Mouse (Mus musculus) CH12.LX (cell line): ENCODE measurements around the gene Scin. TPM values are rescaled to one million over a fixed set of nuclear protein-coding genes. Genes with fewer than 3 reads are reported as not detected.
A peak's percentile ranks its signal among the peaks of the same experiment; 100 is the strongest.

Experiments
- DNase-seq: peaks from one replicate; pipeline ENCODE4 v3.0.0-alpha.2; 2013; ENCODE audit errors: extremely low read depth
- H3K27ac ChIP-seq: 2 replicates; pipeline ENCODE4 v1.5.1; 2012; ENCODE audit warnings: low read depth, mild to moderate bottlenecking, control low read depth, moderate library complexity; ENCODE audit not compliant: insufficient read depth
- H3K27me3 ChIP-seq: replicated peaks from 2 replicates; pipeline ENCODE3; 2012; ENCODE audit warnings: inconsistent platforms
- H3K36me3 ChIP-seq, 2 experiments: replicated peaks in 1 of 2; 2 replicates each; pipeline versions ENCODE3 to v1.6.1; 2012; ENCODE audit warnings: inconsistent platforms in 1 of 2, low read length in 1 of 2, mild to moderate bottlenecking in 1 of 2, mixed read lengths in 1 of 2, moderate library complexity in 1 of 2; ENCODE audit not compliant: control insufficient read depth in 1 of 2, insufficient read depth in 1 of 2
- H3K4me1 ChIP-seq, 2 experiments: 2 replicates each; pipeline ENCODE4 v1.6.1; 2012; ENCODE audit warnings: inconsistent platforms in 1 of 2, moderate library complexity in 1 of 2; ENCODE audit not compliant: insufficient read depth in 2 of 2, control insufficient read depth in 1 of 2
- H3K4me2 ChIP-seq: 2 replicates; pipeline ENCODE4 v1.6.1; 2012; ENCODE audit warnings: low read depth, mild to moderate bottlenecking, control low read depth; ENCODE audit not compliant: poor library complexity, insufficient read depth, severe bottlenecking
- H3K4me3 ChIP-seq, 3 experiments: fragments of 150-350 bp in 1 of 3; sonication (generic) in 1 of 3; replicated peaks in 1 of 3; 2 replicates each; pipeline versions ENCODE3 to v1.5.1; 2011 to 2012; ENCODE audit warnings: low read depth in 2 of 3, low read length in 2 of 3, mild to moderate bottlenecking in 2 of 3, moderate library complexity in 2 of 3, control low read depth in 1 of 3, improper control_type of control experiment in 1 of 3, inconsistent platforms in 1 of 3, mixed read lengths in 1 of 3; ENCODE audit not compliant: poor library complexity in 1 of 3
- H3K79me2 ChIP-seq: replicated peaks from 2 replicates; pipeline ENCODE4 v1.6.1; 2012; ENCODE audit warnings: mild to moderate bottlenecking, moderate library complexity; ENCODE audit not compliant: control insufficient read depth, poor library complexity, insufficient read depth, severe bottlenecking; ENCODE audit errors: extremely low read depth
- H3K9ac ChIP-seq: 2 replicates; pipeline ENCODE4 v1.6.1; 2012; ENCODE audit warnings: low read depth, mild to moderate bottlenecking, control low read depth, moderate library complexity; ENCODE audit not compliant: insufficient read depth
- H3K9me3 ChIP-seq: replicated peaks from 2 replicates; pipeline ENCODE3; 2012; ENCODE audit warnings: low read length, inconsistent platforms, mixed read lengths
- CHD2 ChIP-seq: IDR thresholded peaks from 2 replicates; pipeline ENCODE4 v1.6.1; 2011; ENCODE audit warnings: low read length, improper control_type of control experiment
- E2F4 ChIP-seq: IDR thresholded peaks from 2 replicates; pipeline ENCODE4 v1.6.1; 2011; ENCODE audit warnings: low read depth, low read length, improper control_type of control experiment; ENCODE audit not compliant: insufficient replicate concordance
- ELF1 ChIP-seq: IDR thresholded peaks from 2 replicates; pipeline ENCODE4 v1.6.1; 2014; ENCODE audit warnings: low read depth, mild to moderate bottlenecking, inconsistent platforms, low read length, improper control_type of control experiment
- EP300 ChIP-seq: IDR thresholded peaks from 2 replicates; pipeline ENCODE4 v1.6.1; 2011; ENCODE audit warnings: low read length, improper control_type of control experiment
- ETS1 ChIP-seq: conservative IDR thresholded peaks from 2 replicates; pipeline ENCODE4 v1.6.1; 2012; ENCODE audit warnings: low read depth, mild to moderate bottlenecking, inconsistent platforms, low read length, improper control_type of control experiment, moderate library complexity
- HCFC1 ChIP-seq: IDR thresholded peaks from 2 replicates; pipeline ENCODE4 v1.6.1; 2012; ENCODE audit warnings: low read depth, mild to moderate bottlenecking, inconsistent platforms, low read length, improper control_type of control experiment
- IRF4 ChIP-seq: IDR thresholded peaks from 2 replicates; pipeline ENCODE4 v1.6.1; 2014; ENCODE audit warnings: low read depth, mild to moderate bottlenecking, inconsistent platforms, low read length, improper control_type of control experiment
- JUND ChIP-seq: conservative IDR thresholded peaks from 2 replicates; pipeline ENCODE4 v1.6.1; 2011; ENCODE audit warnings: low read depth, low read length, improper control_type of control experiment
- KAT2A ChIP-seq: IDR thresholded peaks from 2 replicates; pipeline ENCODE4 v1.6.1; 2012; ENCODE audit warnings: low read length, improper control_type of control experiment, inconsistent platforms; ENCODE audit not compliant: insufficient replicate concordance
- MAFK ChIP-seq: IDR thresholded peaks from 2 replicates; pipeline ENCODE4 v1.6.1; 2011; ENCODE audit warnings: low read length, improper control_type of control experiment; ENCODE audit not compliant: insufficient replicate concordance
- MAZ ChIP-seq: IDR thresholded peaks from 2 replicates; pipeline ENCODE4 v1.6.1; 2012; ENCODE audit warnings: low read depth, mild to moderate bottlenecking, inconsistent platforms, low read length, improper control_type of control experiment, moderate library complexity
- MEF2A ChIP-seq: IDR thresholded peaks from 2 replicates; pipeline ENCODE4 v1.6.1; 2014; ENCODE audit warnings: low read depth, mild to moderate bottlenecking, inconsistent platforms, low read length, improper control_type of control experiment, borderline replicate concordance
- MXI1 ChIP-seq: IDR thresholded peaks from 2 replicates; pipeline ENCODE4 v1.6.1; 2011; ENCODE audit warnings: mild to moderate bottlenecking, low read depth, low read length, improper control_type of control experiment
- NELFE ChIP-seq: IDR thresholded peaks from 2 replicates; pipeline ENCODE4 v1.6.1; 2011; ENCODE audit warnings: low read depth, low read length, improper control_type of control experiment
- NRF1 ChIP-seq: IDR thresholded peaks from 2 replicates; pipeline ENCODE4 v1.6.1; 2014; ENCODE audit warnings: low read depth, mild to moderate bottlenecking, inconsistent platforms, low read length, improper control_type of control experiment, moderate library complexity
- PAX5 ChIP-seq: IDR thresholded peaks from 2 replicates; pipeline ENCODE4 v1.6.1; 2012; ENCODE audit warnings: low read length, inconsistent platforms, mixed read lengths
- POLR2A ChIP-seq: IDR thresholded peaks from 2 replicates; pipeline ENCODE4 v1.6.1; 2011; ENCODE audit warnings: low read depth, mild to moderate bottlenecking, improper control_type of control experiment, low read length
- POLR2AphosphoS2 ChIP-seq: IDR thresholded peaks from 2 replicates; pipeline ENCODE4 v1.6.1; 2011; ENCODE audit warnings: low read depth, low read length, improper control_type of control experiment
- RCOR1 ChIP-seq: conservative IDR thresholded peaks from 2 replicates; pipeline ENCODE4 v1.6.1; 2012; ENCODE audit warnings: low read depth, mild to moderate bottlenecking, inconsistent platforms, low read length, improper control_type of control experiment
- SIN3A ChIP-seq: IDR thresholded peaks from 2 replicates; pipeline ENCODE4 v1.6.1; 2012; ENCODE audit warnings: low read length, improper control_type of control experiment, inconsistent platforms
- UBTF ChIP-seq: IDR thresholded peaks from 2 replicates; pipeline ENCODE4 v1.6.1; 2012; ENCODE audit warnings: low read depth, mild to moderate bottlenecking, inconsistent platforms, low read length, improper control_type of control experiment, moderate library complexity
- USF2 ChIP-seq: conservative IDR thresholded peaks from 2 replicates; pipeline ENCODE4 v1.6.1; 2011; ENCODE audit warnings: low read depth, low read length, improper control_type of control experiment
- ZKSCAN1 ChIP-seq: IDR thresholded peaks from 2 replicates; pipeline ENCODE4 v1.6.1; 2012; ENCODE audit warnings: low read depth, inconsistent platforms, low read length, improper control_type of control experiment, borderline replicate concordance
- ZMIZ1 ChIP-seq: IDR thresholded peaks from 2 replicates; pipeline ENCODE4 v1.6.1; 2012; ENCODE audit warnings: low read depth, mild to moderate bottlenecking, inconsistent platforms, low read length, improper control_type of control experiment
- ZNF384 ChIP-seq: IDR thresholded peaks from 2 replicates; pipeline ENCODE4 v1.6.1; 2012; ENCODE audit warnings: low read depth, low read length, improper control_type of control experiment, inconsistent platforms
- dilution Hi-C: fragments of 300-500 bp; cut with MboI; formaldehyde crosslinking; loops from 2 replicates; pipeline ENCODE4 v1.14.3; 2020; ENCODE audit warnings: low sequenced_read_pairs; ENCODE audit not compliant: extremely low pct_unique_long_range_greater_than_20kb, extremely low pct_ligation_motif_present
- in situ Hi-C: fragments of 300-500 bp; cut with MboI; formaldehyde crosslinking; loops from 3 replicates; pipeline ENCODE4 v1.14.3; 2019; ENCODE audit warnings: low sequenced_read_pairs, low pct_ligation_motif_present, low pct_unique_long_range_greater_than_20kb, mixed read lengths
- polyA plus RNA-seq: library from polyadenylated mRNA; unstranded; fragments of >175 nt; gene quantifications from 2 replicates; pipeline ENCODE4 v1.2.1, GENCODE M21; 2012; ENCODE audit warnings: low read depth; ENCODE audit not compliant: insufficient read length
- total RNA-seq, 2 experiments: library from RNA; depleted of rRNA; stranded (reverse); fragments of 300-350 nt in 1 of 2; fragments of >200 nt in 1 of 2; gene quantifications; 2 replicates each; pipeline ENCODE4 v1.2.3; 2012 to 2014

Gene Scin
- total and polyA plus RNA-seq, 3 experiments = not detected

DNA sequence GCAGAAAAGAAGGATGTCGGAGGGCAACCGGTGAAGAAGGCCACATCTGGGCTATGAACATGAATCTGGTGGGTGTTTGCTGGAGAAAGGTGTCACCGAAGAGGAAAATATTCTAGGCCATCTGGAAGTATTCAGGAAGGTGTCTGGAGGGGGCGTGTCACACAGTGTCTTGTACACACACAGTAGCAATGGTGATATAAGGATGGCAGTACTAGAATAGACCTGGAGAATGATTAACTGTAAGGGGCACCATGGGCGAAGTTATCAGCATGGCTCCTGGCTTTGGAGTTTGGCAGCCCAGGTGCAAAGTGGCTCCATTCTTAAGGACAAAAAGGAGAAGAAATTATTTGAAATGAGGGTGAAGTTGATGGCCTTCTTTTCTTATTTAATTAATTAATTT lies 17.8 kb downstream of the Scin start:
- Histone ChIP-seq H3K36me3 (no peaks in the 10 kb centered on the region), H3K79me2 (no peaks in the 10 kb centered on the region), H3K4me1 (peaks cover 3 to 24% of the 10 kb centered on the region in 2 experiments; a peak in 3 of 4 replicates), H3K9me3 (no peaks in the 10 kb centered on the region), H3K9ac (no peak overlapping the region), H3K4me3 (no peak overlapping the region), H3K27me3 (no peaks in the 10 kb centered on the region), H3K4me2 (no peak overlapping the region), H3K27ac (no peak overlapping the region)
- no peak for DNase-seq
- TF ChIP-seq UBTF = no peak
- TF ChIP-seq HCFC1 = no peak
- no peak for TF ChIP-seq NELFE
- no peak for TF ChIP-seq CHD2
- TF ChIP-seq ELF1 = no peak
- TF ChIP-seq MAZ = no peak
- TF ChIP-seq MAFK = no peak
- no peak for TF ChIP-seq IRF4
- TF ChIP-seq PAX5 = no peak
- TF ChIP-seq NRF1 = no peak
- in situ Hi-C loops = no loop called here
- dilution Hi-C loops = no loop called here

DNA sequence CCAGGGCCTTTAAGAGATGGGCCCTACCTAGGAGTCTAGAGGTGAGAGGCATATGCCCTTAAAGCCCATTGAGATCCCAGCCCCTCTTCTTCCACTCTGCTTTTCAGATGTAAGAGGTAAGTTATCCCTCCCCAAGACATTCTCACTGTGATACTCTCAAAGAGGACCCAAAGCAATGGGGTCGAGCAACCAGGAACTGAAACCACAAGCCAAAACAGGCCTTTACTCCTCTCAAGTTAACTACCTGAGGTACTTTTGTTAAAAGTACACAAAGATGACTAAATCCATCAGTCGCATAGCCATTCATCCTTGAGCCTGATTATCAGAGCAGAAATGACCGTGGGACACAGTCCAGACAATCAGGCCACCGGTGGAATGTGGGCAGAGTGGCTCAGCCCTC lies 19.1 kb downstream of the Scin start:
- peak; percentile 14 for DNase-seq
- Histone ChIP-seq H3K36me3 (no peaks in the 10 kb centered on the region), H3K27me3 (no peaks in the 10 kb centered on the region), H3K4me3 (no peak overlapping the region), H3K4me2 (no peak overlapping the region), H3K79me2 (no peaks in the 10 kb centered on the region), H3K27ac (no peak overlapping the region), H3K9me3 (no peaks in the 10 kb centered on the region), H3K9ac (no peak overlapping the region), H3K4me1 (peaks cover 3 to 24% of the 10 kb centered on the region in 2 experiments; a peak in 3 of 4 replicates)
- TF ChIP-seq RCOR1 (no peak), IRF4 (peak; percentile 61; the same call in 1 of the 2 replicates), EP300 (peak; percentile 46)
- dilution Hi-C loops = no loop called here
- in situ Hi-C loops = no loop called here

DNA sequence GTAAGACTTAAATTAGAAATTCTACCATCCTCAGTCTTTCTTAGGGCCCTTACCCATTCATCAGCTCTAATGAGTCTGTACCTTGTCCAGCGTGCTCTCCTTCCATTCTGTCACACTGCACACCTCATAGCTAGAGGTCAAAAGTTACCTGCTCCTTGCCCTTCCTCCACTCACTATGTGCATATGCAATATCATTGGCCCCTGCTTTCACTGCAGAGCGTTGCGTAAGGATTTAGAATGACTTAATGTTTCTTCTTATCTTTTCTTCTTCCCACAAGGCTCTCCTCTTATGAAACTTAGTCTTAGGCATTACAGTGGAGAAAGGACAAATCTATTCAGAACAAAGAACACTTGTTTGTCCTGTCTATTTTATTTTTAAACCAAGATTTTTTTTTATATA lies 20.0 kb downstream of the Scin start:
- dilution Hi-C loops (no loop called here), in situ Hi-C loops (no loop called here)
- no peak for TF ChIP-seq USF2
- no peak for TF ChIP-seq SIN3A
- no peak for TF ChIP-seq E2F4
- no peak for TF ChIP-seq MAZ
- no peak for TF ChIP-seq ZMIZ1
- no peak for TF ChIP-seq IRF4
- TF ChIP-seq CHD2 = no peak
- no peak for TF ChIP-seq EP300
- no peak for TF ChIP-seq POLR2AphosphoS2
- no peak for TF ChIP-seq ZKSCAN1
- no peak for TF ChIP-seq ELF1
- TF ChIP-seq JUND = no peak
- no peak for TF ChIP-seq MAFK
- no peak for TF ChIP-seq ETS1
- TF ChIP-seq MEF2A = no peak
- no peak for TF ChIP-seq KAT2A
- TF ChIP-seq MXI1 = no peak
- no peak for TF ChIP-seq PAX5
- TF ChIP-seq ZNF384 = no peak
- no peak for TF ChIP-seq POLR2A
- no peak overlapping the region for H3K4me3 ChIP-seq
- H3K79me2 ChIP-seq = no peaks in the 10 kb centered on the region
- no peak for DNase-seq
- no peaks in the 10 kb centered on the region for H3K27me3 ChIP-seq
- H3K27ac ChIP-seq = no peak overlapping the region
- no peak overlapping the region for H3K4me2 ChIP-seq
- no peaks in the 10 kb centered on the region for H3K9me3 ChIP-seq
- no peak overlapping the region for H3K9ac ChIP-seq
- no peaks in the 10 kb centered on the region for H3K36me3 ChIP-seq
- peaks cover 3 to 22% of the 10 kb centered on the region in 2 experiments; a peak in 3 of 4 replicates for H3K4me1 ChIP-seq
